Mouse (Mus musculus) erythroblast, embryonic 14.5 days (primary cell): ENCODE results near the gene Olfr549.

Source experiments
- GATA1 ChIP-seq: IDR thresholded peaks from 2 replicates; pipeline ENCODE4 v1.6.1; 2012; ENCODE audit warnings: low read length, inconsistent platforms, mixed read lengths
- TAL1 ChIP-seq: IDR thresholded peaks from 3 replicates; pipeline ENCODE4 v1.6.1; 2012; ENCODE audit warnings: low read length, inconsistent platforms, mixed read lengths

DNA sequence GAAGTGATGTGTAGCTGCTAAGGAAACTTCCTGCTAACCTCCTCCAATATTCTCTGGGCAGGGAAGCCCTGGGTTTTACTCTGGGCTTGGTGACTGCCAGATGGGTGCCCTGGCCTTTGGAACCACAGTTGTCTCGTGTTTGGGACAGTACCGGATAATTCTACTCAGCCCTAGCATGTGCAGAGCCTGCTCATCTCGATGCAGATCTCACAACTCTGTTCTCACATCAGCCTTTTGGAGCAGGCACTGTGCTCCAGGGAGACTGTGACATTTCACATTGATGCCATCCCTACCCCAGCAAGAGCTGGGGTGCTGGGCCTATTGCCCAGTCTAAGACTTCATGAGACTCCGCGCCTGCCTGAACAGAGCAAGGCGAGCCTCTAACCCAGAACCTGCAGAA, 41.0 kb upstream of the Olfr549 start:
- no peak for TF ChIP-seq GATA1
- no peak for TF ChIP-seq TAL1
